Mouse (Mus musculus) forebrain, embryonic 15.5 days (tissue): ENCODE measurements at regions not wholly inside any gene's neighbourhood (a gene's known extent, or its start where the extent isn't known, plus 50 kb on each side); places are given as distances from the start of the nearest gene placed in this dataset.

ENCODE experiments used
- ATAC-seq: fragments of 200-750 bp; cut with Nextera tagmentation; replicated peaks from 2 replicates; pipeline ENCODE4 v1.8.0; 2017; ENCODE audit warnings: mild to moderate bottlenecking, moderate TSS enrichment, moderate library complexity
- H3K27ac ChIP-seq: fragments of 300-500 bp; sonication (generic); replicated peaks from 2 replicates; pipeline ENCODE4 v1.5.1; 2015; ENCODE audit warnings: mild to moderate bottlenecking, inconsistent platforms
- H3K27me3 ChIP-seq: fragments of 300-500 bp; sonication (generic); 2 replicates; pipeline ENCODE4 v1.6.1; 2015; ENCODE audit warnings: inconsistent platforms
- H3K36me3 ChIP-seq: fragments of 300-500 bp; sonication (generic); 2 replicates; pipeline ENCODE4 v1.6.1; 2015; ENCODE audit warnings: mild to moderate bottlenecking, inconsistent platforms
- H3K4me1 ChIP-seq: fragments of 300-500 bp; sonication (generic); 2 replicates; pipeline ENCODE4 v1.6.1; 2015; ENCODE audit warnings: inconsistent platforms
- H3K4me2 ChIP-seq: fragments of 300-500 bp; sonication (generic); replicated peaks from 2 replicates; pipeline ENCODE4 v1.6.1; 2015; ENCODE audit warnings: mild to moderate bottlenecking, inconsistent platforms
- H3K4me3 ChIP-seq: fragments of 300-500 bp; sonication (generic); 2 replicates; pipeline ENCODE4 v1.5.1; 2015; ENCODE audit warnings: mild to moderate bottlenecking, inconsistent platforms
- H3K9ac ChIP-seq: fragments of 300-500 bp; sonication (generic); replicated peaks from 2 replicates; pipeline ENCODE4 v1.6.1; 2015; ENCODE audit warnings: mild to moderate bottlenecking, inconsistent platforms
- H3K9me3 ChIP-seq: fragments of 300-500 bp; sonication (generic); 2 replicates; pipeline ENCODE4 v1.6.1; 2016; ENCODE audit warnings: inconsistent platforms
- WGBS: fragments of 180-500 bp; shearing (Covaris S2); methylation state at CpG from one replicate; pipeline ENCODE4 v1.1.7; 2015; ENCODE audit warnings: mixed read lengths; 5-methylcytosine and 5-hydroxymethylcytosine counted together

GRCm38 (mm10) chr1:70967701-70968100 is 135.2 kb downstream of the Bard1 start:
- Histone ChIP-seq H3K4me3 (no peak overlapping the region), H3K27ac (no peak overlapping the region), H3K4me1 (no peaks in the 10 kb centered on the region), H3K9ac (no peak overlapping the region), H3K27me3 (no peaks in the 10 kb centered on the region), H3K4me2 (no peak overlapping the region), H3K9me3 (no peaks in the 10 kb centered on the region), H3K36me3 (no peaks in the 10 kb centered on the region)
- WGBS = 46% methylated on average over 3 of the region's 3 CpGs
- ATAC-seq = peak; percentile 74

DNA sequence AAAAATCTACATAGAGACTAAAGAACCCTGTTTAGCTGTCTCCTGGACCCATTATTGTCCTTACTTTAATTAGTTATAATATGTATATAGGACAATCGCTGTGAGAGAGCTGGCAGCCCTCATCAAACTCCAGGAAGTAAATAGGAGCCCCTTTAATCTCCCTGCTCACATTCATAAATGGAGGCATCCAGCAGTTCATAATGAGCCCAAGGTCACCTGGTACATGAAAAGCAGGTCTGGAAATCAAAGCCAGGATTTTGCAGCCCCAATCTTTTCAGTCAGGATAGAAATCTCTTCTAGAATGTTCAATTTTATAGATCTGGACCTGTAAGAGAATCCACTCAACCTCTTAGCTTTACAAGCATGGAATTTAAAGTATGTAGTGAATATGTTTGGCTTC is 138.9 kb downstream of the Bard1 start:
- no peak for ATAC-seq
- Histone ChIP-seq H3K4me1 (no peaks in the 10 kb centered on the region), H3K4me3 (no peak overlapping the region), H3K36me3 (no peaks in the 10 kb centered on the region), H3K9me3 (no peaks in the 10 kb centered on the region), H3K4me2 (no peak overlapping the region), H3K9ac (no peak overlapping the region), H3K27ac (no peak overlapping the region), H3K27me3 (no peaks in the 10 kb centered on the region)
- 22% methylated on average over 1 of the region's 1 CpGs for WGBS

DNA sequence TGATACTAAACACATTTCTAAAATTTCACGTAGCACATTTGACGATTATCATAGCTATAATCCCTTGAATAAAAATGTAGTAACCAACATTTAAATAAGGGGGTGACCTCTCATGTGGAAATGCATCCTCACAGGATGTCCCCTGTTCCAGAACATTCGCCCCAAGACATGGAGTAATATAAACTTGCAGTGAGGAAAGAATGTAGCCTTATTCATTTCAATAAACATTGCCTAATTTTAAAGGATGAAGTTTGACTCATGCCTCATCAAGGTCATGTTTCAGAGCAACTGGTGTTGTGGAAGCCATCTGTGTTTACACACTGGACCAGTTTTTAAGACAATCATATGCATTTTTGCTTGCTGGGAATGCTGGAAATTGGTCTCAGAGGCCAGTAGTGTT is 156.4 kb downstream of the Bard1 start:
- H3K27me3 ChIP-seq = no peaks in the 10 kb centered on the region
- 91% methylated on average over 3 of the region's 3 CpGs for WGBS
- no peak overlapping the region for H3K4me3 ChIP-seq
- no peaks in the 10 kb centered on the region for H3K4me1 ChIP-seq
- no peak overlapping the region for H3K4me2 ChIP-seq
- no peaks in the 10 kb centered on the region for H3K9me3 ChIP-seq
- no peak for ATAC-seq
- H3K36me3 ChIP-seq = no peaks in the 10 kb centered on the region
- no peak overlapping the region for H3K9ac ChIP-seq
- no peak overlapping the region for H3K27ac ChIP-seq
